Mouse (Mus musculus) neutrophil, adult 5-6 weeks (primary cell): ENCODE results near the gene Cyth1. TPM values are rescaled to one million over a fixed set of nuclear protein-coding genes. Genes with fewer than 3 reads are reported as not detected.

ENCODE experiments used
- ATAC-seq: fragments of 151-379, 151-347 bp; 2 replicates; pipeline ENCODE4 v1.8.0; 2017; ENCODE audit warnings: mild to moderate bottlenecking, moderate TSS enrichment; ENCODE audit not compliant: insufficient number of reproducible peaks, poor library complexity, low FRiP score, severe bottlenecking; ENCODE audit errors: extremely low read depth
- total RNA-seq: library from RNA; stranded (forward); fragments of 200-1000 nt; gene quantifications from 2 replicates; pipeline ENCODE4 v1.2.3, GENCODE M21; 2017

Cyth1 gene
- total RNA-seq, 1 experiment from 2014 or later, result 192 TPM

DNA sequence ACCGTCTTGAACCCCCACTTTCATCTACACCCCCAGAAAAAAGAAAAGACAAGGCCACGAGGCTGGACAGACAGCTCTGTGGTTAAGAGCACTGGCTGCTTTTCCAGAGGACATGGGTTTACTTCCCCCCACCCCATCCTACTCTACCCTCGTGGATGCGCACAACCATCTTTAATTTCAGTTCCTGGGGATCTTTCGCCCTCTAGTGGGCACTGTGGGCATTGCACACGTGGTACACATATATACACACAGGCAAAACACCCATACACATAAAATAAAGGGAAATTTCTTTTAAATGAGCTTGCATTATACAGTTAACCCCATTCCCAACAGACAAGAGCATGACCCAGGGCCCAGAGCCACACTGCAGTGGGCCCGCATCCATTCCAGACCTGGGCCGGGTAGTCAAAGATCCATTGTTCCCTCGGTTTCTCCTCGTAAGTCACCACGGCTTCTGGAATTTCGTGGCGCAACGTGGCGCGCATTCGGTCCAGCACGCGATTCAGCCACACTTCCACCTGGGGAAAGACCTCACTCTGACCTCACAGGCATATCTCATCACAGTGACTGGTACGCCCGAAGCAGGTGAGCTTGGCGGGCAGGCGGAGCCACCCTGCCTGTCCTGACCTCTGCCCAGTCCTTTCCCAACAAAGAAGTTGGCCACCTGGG, 157.3 kb downstream of the Cyth1 start:
- no peak for ATAC-seq

DNA sequence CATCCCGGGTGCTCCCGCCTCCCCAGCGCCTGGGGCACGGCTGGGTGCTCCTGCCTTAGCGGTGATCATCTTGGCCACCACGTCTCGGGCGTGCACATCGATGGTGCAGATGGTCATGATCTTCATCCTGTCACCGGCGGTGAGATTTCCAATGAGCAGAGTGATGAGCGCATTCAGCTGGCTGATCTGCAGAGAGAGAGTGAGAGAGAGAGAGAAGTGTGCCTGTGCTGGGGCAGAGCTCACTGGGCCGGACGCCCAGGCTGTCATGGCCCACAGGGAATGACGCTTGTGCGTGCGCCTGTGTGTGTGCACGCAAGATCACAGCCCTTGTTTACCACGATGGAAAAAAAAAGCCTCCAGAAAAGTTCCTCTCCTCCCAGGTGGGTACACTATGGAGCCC, 159.5 kb downstream of the Cyth1 start:
- no peak for ATAC-seq

DNA sequence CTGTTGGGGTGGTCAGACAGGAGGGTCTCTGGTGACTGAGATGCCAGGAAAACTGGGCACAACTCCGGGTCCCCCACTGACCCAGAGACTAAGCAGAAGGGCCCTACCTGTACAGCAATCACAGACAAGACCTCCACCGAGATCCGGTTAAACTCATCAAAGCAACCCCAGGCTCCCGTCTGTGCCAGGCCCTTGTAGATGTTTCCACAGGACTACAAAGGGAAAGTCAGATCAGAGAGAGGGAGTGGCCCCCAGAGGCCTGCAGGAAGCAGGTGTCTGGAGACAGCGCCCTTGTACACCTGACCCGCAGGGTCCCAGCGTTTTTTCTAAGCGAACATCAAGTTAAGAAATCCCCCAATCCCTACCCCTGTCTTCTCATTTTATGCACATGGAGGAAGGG, 162.4 kb downstream of the Cyth1 start:
- ATAC-seq, result no peak

DNA sequence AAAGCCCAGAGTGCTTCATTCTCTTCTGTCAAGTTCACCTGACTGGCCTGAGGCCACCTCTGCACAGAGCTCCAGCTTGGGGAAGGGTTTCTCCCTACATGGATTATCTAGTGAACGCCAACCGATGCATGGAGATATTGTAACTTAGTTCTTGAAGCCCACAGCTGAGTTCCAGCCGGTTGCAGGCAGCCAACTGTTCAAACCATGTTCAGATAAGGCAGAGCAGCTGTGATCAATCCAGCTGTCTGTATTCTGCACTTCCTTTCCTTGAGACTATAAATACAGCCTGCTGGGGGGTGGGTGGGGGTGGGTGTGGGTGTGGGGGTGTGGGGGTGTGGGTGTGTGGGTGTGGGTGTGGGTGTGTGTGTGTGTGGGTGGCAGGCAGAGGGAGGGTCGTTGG, 163.2 kb downstream of the Cyth1 start:
- ATAC-seq, result no peak

DNA sequence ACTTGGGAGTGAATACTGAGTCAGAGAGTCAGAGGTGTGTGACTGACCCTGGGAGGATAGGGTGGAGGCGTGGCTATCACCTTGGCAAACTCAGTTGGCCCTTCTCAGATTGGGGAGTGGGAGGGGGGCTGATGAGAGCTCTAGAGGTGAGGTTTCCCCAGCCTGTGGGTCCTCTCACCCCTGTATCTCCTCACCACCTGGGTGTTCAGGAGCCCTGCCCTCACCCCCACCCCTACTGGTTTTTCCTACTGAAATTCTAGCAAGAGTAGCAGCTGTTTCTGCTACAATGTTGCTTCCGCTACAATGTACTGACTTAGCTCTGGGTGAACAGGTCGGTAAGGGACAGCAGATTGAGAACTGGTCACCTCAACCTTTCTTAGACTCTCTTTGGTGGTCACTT, 164.1 kb downstream of the Cyth1 start:
- no peak for ATAC-seq

DNA sequence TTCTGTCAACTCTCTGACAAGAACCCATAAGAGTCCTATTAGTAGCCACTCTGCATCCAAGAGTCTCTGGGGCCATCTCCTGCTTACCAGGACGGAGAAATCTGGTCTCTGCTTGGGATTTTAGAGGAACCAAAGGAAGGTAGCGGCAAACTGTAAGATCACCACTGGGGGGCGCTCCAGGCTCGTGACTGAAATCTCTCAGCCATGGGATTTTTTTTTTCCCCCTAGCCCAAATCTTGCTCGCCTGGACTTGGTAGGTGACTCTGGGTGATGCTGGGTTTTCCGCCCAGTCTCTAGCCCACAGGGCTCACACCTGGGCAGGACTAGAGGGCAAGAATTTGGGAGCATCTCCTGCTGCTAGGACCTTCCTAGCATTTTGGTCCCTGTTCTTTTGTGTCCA, 164.6 kb downstream of the Cyth1 start:
- ATAC-seq, result peak; percentile 28; the same call in 1 of the 2 replicates

DNA sequence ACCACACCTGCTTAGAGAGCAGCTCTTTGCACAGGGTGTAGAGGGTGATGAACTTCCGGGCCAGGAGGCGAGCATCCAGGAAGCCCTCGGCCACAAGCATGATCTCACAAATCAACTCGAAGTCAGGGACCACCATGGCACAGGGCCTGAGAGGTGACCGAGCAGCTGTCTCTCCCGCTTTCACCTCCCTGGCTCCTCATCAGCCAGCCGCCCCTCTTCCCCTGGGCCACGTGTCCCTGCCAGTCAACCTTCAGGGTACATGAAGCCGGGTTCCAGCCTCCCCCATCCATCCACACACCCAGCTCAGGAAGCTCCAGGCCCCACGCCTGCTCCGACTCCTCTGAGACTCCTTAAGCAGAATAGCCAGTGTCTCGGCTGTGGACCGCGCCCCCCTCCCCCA, 166.1 kb downstream of the Cyth1 start:
- ATAC-seq, result no peak

Other genes starting within 250 kb of the Cyth1 start
- gene Dnah17, start 118.0 kb downstream of the Cyth1 start, total RNA-seq, result 0.86 and 1.3 TPM in 2 replicates
- gene Usp36, start 41.7 kb upstream of the Cyth1 start, total RNA-seq, result 20.4 and 26.2 TPM in 2 replicates
- 3.9 and 4.4 TPM in 2 replicates for gene Cep295nl, start 93.9 kb upstream of the Cyth1 start, total RNA-seq
- gene Timp2, start 107.1 kb upstream of the Cyth1 start, total RNA-seq, result 51.2 and 61.9 TPM in 2 replicates
- gene Lgals3bp, start 153.5 kb upstream of the Cyth1 start, total RNA-seq, result 16.5 and 16.7 TPM in 2 replicates
- 30.5 and 34.5 TPM in 2 replicates for gene Cant1, start 170.5 kb upstream of the Cyth1 start, total RNA-seq
- not detected in 2 replicates for gene C1qtnf1, start 179.6 kb upstream of the Cyth1 start, total RNA-seq
- 3.0 and 4.8 TPM in 2 replicates for gene Engase, start 228.2 kb upstream of the Cyth1 start, total RNA-seq